Mouse (Mus musculus): ENCODE measurements around the gene Nt5c1a.

DNA sequence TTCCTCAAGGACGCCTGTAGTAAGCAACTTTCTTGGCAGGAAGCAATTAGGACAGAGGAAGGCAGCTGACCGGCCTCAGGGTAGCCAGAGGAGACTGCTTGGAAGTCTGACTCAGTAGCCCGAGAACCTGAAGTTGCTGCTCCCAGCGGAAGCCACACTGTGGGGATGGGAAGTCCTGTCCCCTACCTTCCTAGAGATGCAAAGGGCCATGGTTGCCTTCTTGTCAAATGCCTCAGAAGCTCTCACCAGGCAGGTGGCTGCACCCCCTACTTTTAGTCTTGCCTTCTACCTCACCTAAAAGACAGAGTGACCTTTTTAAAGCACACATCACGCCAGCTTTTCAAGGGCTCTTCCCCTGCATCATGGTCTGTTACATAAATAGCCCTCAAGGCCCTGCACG is 4.6 kb upstream of the Nt5c1a start:
- TF ChIP-seq CTCF (IDR thresholded peaks at IDR 0.05; ENCODE audit: control insufficient read depth, insufficient read depth, insufficient replicate concordance, low read depth, low read length) = no peak
- TF ChIP-seq POLR2A (IDR thresholded peaks at IDR 0.05; ENCODE audit: control insufficient read depth, low read depth, low read length) = no peak

Measured in testis, adult 2 months (tissue).